ENCODE assay signal across 15 mouse cellular contexts in genomic region chr12:94332351-94332750, GRCm38 (mm10).
"Had no signal": no experiment of that assay in that cellular context is flagged by ENCODE, and none has a peak within 500 bp of the region (broad histone marks: within the 10 kb centered on the region; RNA-seq: fewer than 3 reads in every experiment).

No protein-coding gene starts in this region.

- H3K4me3 ChIP-seq: limb, embryonic 12.5 days; limb, embryonic 15.5 days; midbrain, embryonic 10.5 days had no signal

- H3K36me3 ChIP-seq: limb, embryonic 12.5 days; limb, embryonic 15.5 days; midbrain, embryonic 10.5 days had no signal

- ATAC-seq: liver, postnatal 0 days; lung, postnatal 0 days had no signal

- H3K27me3 ChIP-seq: limb, embryonic 12.5 days; limb, embryonic 15.5 days had no signal

- H3K9me3 ChIP-seq: limb, embryonic 12.5 days; limb, embryonic 15.5 days; midbrain, embryonic 10.5 days had no signal

- H3K9ac ChIP-seq: limb, embryonic 12.5 days; limb, embryonic 15.5 days; liver, embryonic 14.5 days; liver, postnatal 0 days; lung, embryonic 14.5 days had no signal

- H3K4me2 ChIP-seq: limb, embryonic 12.5 days; limb, embryonic 15.5 days; liver, embryonic 11.5 days; lung, embryonic 14.5 days had no signal

- H3K4me1 ChIP-seq: limb, embryonic 12.5 days; limb, embryonic 15.5 days; midbrain, embryonic 10.5 days had no signal

- DNase-seq: kidney, adult 18-20 months; kidney, postnatal 4 days; left cerebral cortex, postnatal 4 days; liver, postnatal 0 days; lung, embryonic 14.5 days; midbrain, embryonic 14.5 days; thymus, adult 18-20 months; thymus, postnatal 36 days had no signal

- H3K27ac ChIP-seq: limb, embryonic 12.5 days; limb, embryonic 15.5 days; liver, embryonic 14.5 days; macrophage; midbrain, embryonic 10.5 days had no signal
